Mouse (Mus musculus): Measurements from ENCODE around the gene Egln2. TPM values are rescaled to one million over a fixed set of nuclear protein-coding genes. Genes with fewer than 3 reads are reported as not detected.

Egln2 gene
- polyA plus RNA-seq, 1 experiment from 2014 or later, result 29.2 TPM

MicroRNAs within 50 kb of the gene (microRNA counts, 519-probe panel; counts per million panel counts)
- not detected for microRNA mmu-miR-1191

Small RNA genes lying within 50 kb of the gene (microRNA-seq; reads per million reads assigned to microRNA genes)
- gene Mir1191 (10.7 reads per million, percentile 27 among the genes with 10 or more reads in this experiment), gene Mir3101 (1.0 reads per million)

Other genes with a start within 250 kb of the Egln2 start
- 1.2 and 1.9 TPM in 2 replicates for gene Cyp2a22, start 227.4 kb downstream of the Egln2 start, polyA plus RNA-seq (2015; fragmentation: Nextera tagmentation; extraction: Ambion mirVana)
- 9.1 and 10.7 TPM in 2 replicates for gene Cyp2a12, start 137.7 kb downstream of the Egln2 start, polyA plus RNA-seq (2015; fragmentation: Nextera tagmentation; extraction: Ambion mirVana)
- gene Cyp2f2, start 46.9 kb downstream of the Egln2 start, polyA plus RNA-seq (2015; fragmentation: Nextera tagmentation; extraction: Ambion mirVana), result 1.3 and 1.9 TPM in 2 replicates
- gene Cyp2t4, start 13.1 kb downstream of the Egln2 start, polyA plus RNA-seq (2015; fragmentation: Nextera tagmentation; extraction: Ambion mirVana), result not detected in 2 replicates
- 21.2 and 23.0 TPM in 2 replicates for gene Rab4b, start 12.1 kb upstream of the Egln2 start, polyA plus RNA-seq (2015; fragmentation: Nextera tagmentation; extraction: Ambion mirVana)
- not detected in 2 replicates for gene Gm21983, start 14.3 kb upstream of the Egln2 start, polyA plus RNA-seq (2015; fragmentation: Nextera tagmentation; extraction: Ambion mirVana)
- gene Mia, start 14.4 kb upstream of the Egln2 start, polyA plus RNA-seq (2015; fragmentation: Nextera tagmentation; extraction: Ambion mirVana), result 0.61 and 1.5 TPM in 2 replicates
- 0.79 and 1.0 TPM in 2 replicates for gene BC024978, start 29.0 kb upstream of the Egln2 start, polyA plus RNA-seq (2015; fragmentation: Nextera tagmentation; extraction: Ambion mirVana)
- 79.3 and 89.6 TPM in 2 replicates for gene Snrpa, start 29.5 kb upstream of the Egln2 start, polyA plus RNA-seq (2015; fragmentation: Nextera tagmentation; extraction: Ambion mirVana)
- gene Itpkc, start 61.9 kb upstream of the Egln2 start, polyA plus RNA-seq (2015; fragmentation: Nextera tagmentation; extraction: Ambion mirVana), result 1.7 and 2.1 TPM in 2 replicates
- 23.8 and 26.5 TPM in 2 replicates for gene Coq8b, start 66.2 kb upstream of the Egln2 start, polyA plus RNA-seq (2015; fragmentation: Nextera tagmentation; extraction: Ambion mirVana)
- 2.0 and 2.6 TPM in 2 replicates for gene Numbl, start 91.6 kb upstream of the Egln2 start, polyA plus RNA-seq (2015; fragmentation: Nextera tagmentation; extraction: Ambion mirVana)
- gene Ltbp4, start 170.9 kb upstream of the Egln2 start, polyA plus RNA-seq (2015; fragmentation: Nextera tagmentation; extraction: Ambion mirVana), result 4.6 and 7.8 TPM in 2 replicates
- 16.4 and 18.6 TPM in 2 replicates for gene Shkbp1, start 189.2 kb upstream of the Egln2 start, polyA plus RNA-seq (2015; fragmentation: Nextera tagmentation; extraction: Ambion mirVana)
- 0.28 TPM in 1 of 2 replicates, not detected in the other for gene Gm20479, start 190.6 kb upstream of the Egln2 start, polyA plus RNA-seq (2015; fragmentation: Nextera tagmentation; extraction: Ambion mirVana)